Mouse (Mus musculus): ENCODE results near the gene Hemk1. TPM values are rescaled to one million over a fixed set of nuclear protein-coding genes. Genes with fewer than 3 reads are reported as not detected.

Hemk1 gene
- total RNA-seq, 1 experiment: 29.1 TPM

DNA sequence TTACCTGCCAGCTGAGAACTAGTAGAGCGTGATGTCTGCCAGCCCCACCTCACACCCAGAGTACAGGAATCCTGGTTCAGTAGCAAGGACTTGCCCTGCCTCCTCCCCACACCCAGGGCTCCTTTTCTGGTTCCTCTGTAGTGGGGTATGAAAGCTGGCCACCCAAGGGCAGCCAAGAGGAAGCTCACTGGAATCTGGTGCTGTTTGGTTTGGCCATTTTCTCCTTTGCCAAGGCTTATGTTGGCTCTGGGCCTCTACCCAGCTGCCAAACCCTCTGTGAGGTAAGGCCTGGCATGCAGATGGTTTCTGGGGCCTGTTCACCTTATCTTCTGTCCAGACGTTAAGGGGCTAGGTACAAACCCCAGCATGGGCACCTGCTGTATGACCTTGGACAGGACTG is 22.4 kb downstream of the Hemk1 start:
- no peak overlapping the region for H3K27ac ChIP-seq (ENCODE audit: insufficient read depth, low read depth, low read length, poor library complexity, severe bottlenecking)
- DNase-seq (ENCODE audit: low read depth, low spot score): no peak
- H3K4me3 ChIP-seq (ENCODE audit: insufficient read depth in 1 of 2, low read depth in 1 of 2, low read length in 2 of 2, poor library complexity in 1 of 2, severe bottlenecking in 1 of 2): no peak overlapping the region
- H3K4me1 ChIP-seq (ENCODE audit: control insufficient read depth in 2 of 2, insufficient read depth in 2 of 2, low read length in 2 of 2, poor library complexity in 1 of 2): peaks cover 0 to 3% of the 10 kb centered on the region in 2 experiments; a peak in 1 of 4 replicates
- no peaks in the 10 kb centered on the region for H3K9me3 ChIP-seq (ENCODE audit: control insufficient read depth, insufficient read depth, low read depth, low read length)
- no peak for TF ChIP-seq MAFK (IDR thresholded peaks at IDR 0.05; ENCODE audit: insufficient read depth, low read depth, low read length)
- TF ChIP-seq ZNF384 (IDR thresholded peaks at IDR 0.05; ENCODE audit: low read depth, low read length): no peak
- no peak for TF ChIP-seq CHD2 (IDR thresholded peaks at IDR 0.05; ENCODE audit: low read depth, low read length)
- TF ChIP-seq HCFC1 (IDR thresholded peaks at IDR 0.05; ENCODE audit: borderline replicate concordance, insufficient read depth, low read length): no peak
- TF ChIP-seq ZC3H11A (IDR thresholded peaks at IDR 0.05; ENCODE audit: borderline replicate concordance, low read depth, low read length): no peak
- H3K9ac ChIP-seq (ENCODE audit: insufficient read depth, low read depth, low read length, poor library complexity, severe bottlenecking): no peak overlapping the region
- no peaks in the 10 kb centered on the region for H3K36me3 ChIP-seq (ENCODE audit: control insufficient read depth, insufficient read depth, low read length, poor library complexity, severe bottlenecking)
- in situ Hi-C loops (cut with MboI; ENCODE audit: low sequenced_read_pairs in 2 of 2, unreplicated experiment in 2 of 2): no loop called here

GRCm38 (mm10) chr9:107313926-107314325 is 24.2 kb downstream of the Hemk1 start:
- H3K4me3 ChIP-seq (ENCODE audit: insufficient read depth in 1 of 2, low read depth in 1 of 2, low read length in 2 of 2, poor library complexity in 1 of 2, severe bottlenecking in 1 of 2): no peak overlapping the region
- H3K36me3 ChIP-seq (ENCODE audit: control insufficient read depth, insufficient read depth, low read length, poor library complexity, severe bottlenecking): no peaks in the 10 kb centered on the region
- in situ Hi-C loops (cut with MboI; ENCODE audit: low sequenced_read_pairs in 2 of 2, unreplicated experiment in 2 of 2): no loop called here
- TF ChIP-seq MAFK (IDR thresholded peaks at IDR 0.05; ENCODE audit: insufficient read depth, low read depth, low read length) (no peak), ZC3H11A (IDR thresholded peaks at IDR 0.05; ENCODE audit: borderline replicate concordance, low read depth, low read length) (no peak), ZNF384 (IDR thresholded peaks at IDR 0.05; ENCODE audit: low read depth, low read length) (no peak), CHD2 (IDR thresholded peaks at IDR 0.05; ENCODE audit: low read depth, low read length) (no peak), HCFC1 (IDR thresholded peaks at IDR 0.05; ENCODE audit: borderline replicate concordance, insufficient read depth, low read length) (no peak)
- H3K9ac ChIP-seq (ENCODE audit: insufficient read depth, low read depth, low read length, poor library complexity, severe bottlenecking): no peak overlapping the region
- H3K9me3 ChIP-seq (ENCODE audit: control insufficient read depth, insufficient read depth, low read depth, low read length): no peaks in the 10 kb centered on the region
- peaks cover 0 to 3% of the 10 kb centered on the region in 2 experiments; a peak in 1 of 4 replicates for H3K4me1 ChIP-seq (ENCODE audit: control insufficient read depth in 2 of 2, insufficient read depth in 2 of 2, low read length in 2 of 2, poor library complexity in 1 of 2)
- DNase-seq (ENCODE audit: low read depth, low spot score): no peak
- no peak overlapping the region for H3K27ac ChIP-seq (ENCODE audit: insufficient read depth, low read depth, low read length, poor library complexity, severe bottlenecking)

- in situ Hi-C loops (cut with MboI; ENCODE audit: low sequenced_read_pairs in 2 of 2, unreplicated experiment in 2 of 2): no loop called here
- Histone ChIP-seq H3K4me1 (ENCODE audit: control insufficient read depth in 2 of 2, insufficient read depth in 2 of 2, low read length in 2 of 2, poor library complexity in 1 of 2) (peaks cover 0 to 3% of the 10 kb centered on the region in 2 experiments; a peak in 2 of 4 replicates), H3K36me3 (ENCODE audit: control insufficient read depth, insufficient read depth, low read length, poor library complexity, severe bottlenecking) (no peaks in the 10 kb centered on the region), H3K27ac (ENCODE audit: insufficient read depth, low read depth, low read length, poor library complexity, severe bottlenecking) (no peak overlapping the region), H3K9me3 (ENCODE audit: control insufficient read depth, insufficient read depth, low read depth, low read length) (no peaks in the 10 kb centered on the region), H3K9ac (ENCODE audit: insufficient read depth, low read depth, low read length, poor library complexity, severe bottlenecking) (no peak overlapping the region), H3K4me3 (ENCODE audit: insufficient read depth in 1 of 2, low read depth in 1 of 2, low read length in 2 of 2, poor library complexity in 1 of 2, severe bottlenecking in 1 of 2) (no peak overlapping the region)
- no peak for DNase-seq (ENCODE audit: low read depth, low spot score)
- TF ChIP-seq ZC3H11A (IDR thresholded peaks at IDR 0.05; ENCODE audit: borderline replicate concordance, low read depth, low read length) (no peak), MAFK (IDR thresholded peaks at IDR 0.05; ENCODE audit: insufficient read depth, low read depth, low read length) (no peak), CHD2 (IDR thresholded peaks at IDR 0.05; ENCODE audit: low read depth, low read length) (no peak), HCFC1 (IDR thresholded peaks at IDR 0.05; ENCODE audit: borderline replicate concordance, insufficient read depth, low read length) (no peak)
These were observed 25.2 kb downstream of the Hemk1 start for GRCm38 (mm10) chr9:107312811-107313584.

DNA sequence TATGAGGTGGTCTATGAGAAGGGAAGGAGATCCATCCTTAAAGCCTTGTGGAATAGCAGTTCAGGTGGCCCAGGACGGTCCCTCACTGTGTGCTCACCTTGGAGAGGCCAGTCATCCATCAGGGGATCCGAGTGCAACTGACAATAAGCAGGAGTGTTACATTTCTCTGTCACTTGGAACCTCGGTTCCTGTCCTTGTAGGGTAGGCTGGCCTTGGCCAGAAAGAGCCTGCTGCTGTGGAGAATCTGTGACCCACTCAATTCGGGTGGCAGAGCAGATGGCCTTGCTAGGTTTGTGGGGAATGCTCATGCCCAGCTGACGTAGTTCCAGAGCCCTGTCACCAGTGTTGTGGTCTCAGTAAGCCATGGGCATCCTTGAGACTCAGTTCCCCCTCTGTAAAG is 28.6 kb downstream of the Hemk1 start:
- TF ChIP-seq ZNF384 (IDR thresholded peaks at IDR 0.05; ENCODE audit: low read depth, low read length) (no peak), HCFC1 (IDR thresholded peaks at IDR 0.05; ENCODE audit: borderline replicate concordance, insufficient read depth, low read length) (no peak), ZC3H11A (IDR thresholded peaks at IDR 0.05; ENCODE audit: borderline replicate concordance, low read depth, low read length) (no peak), CHD2 (IDR thresholded peaks at IDR 0.05; ENCODE audit: low read depth, low read length) (no peak), MAFK (IDR thresholded peaks at IDR 0.05; ENCODE audit: insufficient read depth, low read depth, low read length) (no peak)
- H3K27ac ChIP-seq (ENCODE audit: insufficient read depth, low read depth, low read length, poor library complexity, severe bottlenecking): no peak overlapping the region
- no peak overlapping the region for H3K4me3 ChIP-seq (ENCODE audit: insufficient read depth in 1 of 2, low read depth in 1 of 2, low read length in 2 of 2, poor library complexity in 1 of 2, severe bottlenecking in 1 of 2)
- in situ Hi-C loops (cut with MboI; ENCODE audit: low sequenced_read_pairs in 2 of 2, unreplicated experiment in 2 of 2): no loop called here
- H3K4me1 ChIP-seq (ENCODE audit: control insufficient read depth in 2 of 2, insufficient read depth in 2 of 2, low read length in 2 of 2, poor library complexity in 1 of 2): peaks cover 0 to 15% of the 10 kb centered on the region in 2 experiments; a peak in 2 of 4 replicates
- no peak overlapping the region for H3K9ac ChIP-seq (ENCODE audit: insufficient read depth, low read depth, low read length, poor library complexity, severe bottlenecking)
- no peak for DNase-seq (ENCODE audit: low read depth, low spot score)
- no peaks in the 10 kb centered on the region for H3K9me3 ChIP-seq (ENCODE audit: control insufficient read depth, insufficient read depth, low read depth, low read length)
- no peaks in the 10 kb centered on the region for H3K36me3 ChIP-seq (ENCODE audit: control insufficient read depth, insufficient read depth, low read length, poor library complexity, severe bottlenecking)

Data from ES-E14 (cell line).